Mouse (Mus musculus) c-Kit-positive CD71-positive TER-119-positive erythroid progenitor cells, embryonic 14.5 days (primary cell): Measurements from ENCODE around the gene Hnrnpab.
"Not testable (repeated sequence)": the region's sequence is repeated elsewhere in the genome, so short reads cannot be mapped to it uniquely, and the experiment has no call there.

Experiments
- DNase-seq: peaks from one replicate; pipeline ENCODE4 v3.0.0-alpha.2; 2013; ENCODE audit warnings: low spot score

Gene Hnrnpab

DNA sequence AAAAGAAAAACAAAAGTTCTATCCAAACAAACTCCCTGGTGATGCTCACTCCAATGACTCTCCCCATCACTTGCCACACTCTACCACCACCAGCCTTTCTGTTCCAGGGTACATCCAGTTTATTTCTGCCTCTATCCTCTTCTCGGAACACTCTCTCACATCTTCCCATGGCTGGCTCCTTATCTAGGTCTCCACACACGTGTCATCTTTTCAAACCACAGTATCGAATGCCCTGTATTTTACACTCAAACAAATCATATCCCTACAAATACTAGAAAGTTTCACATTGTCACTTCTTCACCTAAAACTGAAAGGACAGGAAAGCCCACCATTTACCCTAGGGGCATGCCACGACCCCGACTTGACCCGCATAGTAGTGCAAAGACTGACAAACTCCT is 28.5 kb upstream of the Hnrnpab start:
- no peak for DNase-seq

DNA sequence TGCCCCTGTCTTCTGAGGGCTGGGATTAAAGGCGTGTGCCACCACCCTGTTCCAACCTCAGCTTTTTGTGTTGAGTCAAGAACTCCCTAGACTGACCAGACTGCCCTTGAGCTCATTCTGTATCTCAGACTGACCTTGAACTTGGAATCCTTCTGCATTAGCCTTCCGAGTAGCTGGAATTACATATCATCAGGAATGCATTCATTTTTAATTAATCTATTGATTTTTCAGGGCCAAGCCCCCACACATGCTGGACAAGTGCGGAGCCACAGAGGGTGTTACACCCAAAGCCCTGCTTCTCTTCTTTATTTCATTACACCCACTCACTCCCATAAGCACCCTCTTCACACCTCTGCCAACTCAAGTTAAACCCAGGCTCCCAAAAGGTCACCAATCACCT is 27.1 kb upstream of the Hnrnpab start:
- DNase-seq, result no peak

DNA sequence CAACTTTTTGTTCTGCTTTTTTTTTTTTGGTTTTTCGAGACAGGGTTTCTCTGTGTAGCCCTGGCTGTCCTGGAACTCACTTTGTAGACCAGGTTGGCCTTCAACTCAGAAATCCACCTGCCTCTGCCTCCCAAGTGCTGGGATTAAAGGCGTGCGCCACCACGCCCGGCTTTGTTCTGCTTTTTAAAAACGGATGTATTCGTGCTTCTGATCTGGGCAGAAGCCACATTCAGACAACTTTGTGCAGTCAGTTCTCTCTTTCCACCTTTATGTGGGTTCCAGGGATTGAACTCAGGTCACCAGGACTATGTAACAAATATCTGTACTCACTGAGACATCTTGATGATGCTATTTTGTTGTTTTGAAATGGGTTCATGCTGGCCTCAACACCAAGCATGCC is 26.6 kb upstream of the Hnrnpab start:
- not testable (repeated sequence) for DNase-seq

DNA sequence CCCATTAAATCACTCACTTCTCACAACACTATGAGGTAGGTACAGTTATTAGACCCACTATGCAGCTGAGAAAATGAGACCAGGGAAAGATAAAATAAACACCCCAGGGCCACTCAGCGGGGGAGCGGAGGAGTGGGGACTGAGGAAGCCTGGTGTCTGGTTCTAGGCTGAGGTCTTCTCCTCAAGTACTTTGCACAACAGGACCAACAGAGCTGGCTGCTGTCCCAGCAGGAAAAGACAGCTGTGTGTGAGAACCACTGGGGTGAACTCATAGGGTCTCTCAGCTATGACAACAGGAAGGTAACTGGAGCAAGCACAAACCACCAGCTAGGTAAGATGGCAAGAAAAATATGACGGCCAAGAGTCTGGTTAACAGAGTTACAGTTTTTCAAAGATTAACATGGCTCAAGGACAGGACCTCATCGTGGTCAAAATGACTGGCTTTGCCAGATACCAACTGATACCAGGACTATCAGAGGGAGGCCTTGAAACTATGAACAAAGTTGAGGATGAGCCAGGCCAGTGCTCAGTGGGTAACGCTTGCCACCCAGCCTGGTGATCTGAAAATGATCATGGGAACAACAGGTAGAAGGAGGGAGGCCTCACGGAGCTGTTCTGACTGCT is 25.6 kb upstream of the Hnrnpab start:
- DNase-seq, result no peak

DNA sequence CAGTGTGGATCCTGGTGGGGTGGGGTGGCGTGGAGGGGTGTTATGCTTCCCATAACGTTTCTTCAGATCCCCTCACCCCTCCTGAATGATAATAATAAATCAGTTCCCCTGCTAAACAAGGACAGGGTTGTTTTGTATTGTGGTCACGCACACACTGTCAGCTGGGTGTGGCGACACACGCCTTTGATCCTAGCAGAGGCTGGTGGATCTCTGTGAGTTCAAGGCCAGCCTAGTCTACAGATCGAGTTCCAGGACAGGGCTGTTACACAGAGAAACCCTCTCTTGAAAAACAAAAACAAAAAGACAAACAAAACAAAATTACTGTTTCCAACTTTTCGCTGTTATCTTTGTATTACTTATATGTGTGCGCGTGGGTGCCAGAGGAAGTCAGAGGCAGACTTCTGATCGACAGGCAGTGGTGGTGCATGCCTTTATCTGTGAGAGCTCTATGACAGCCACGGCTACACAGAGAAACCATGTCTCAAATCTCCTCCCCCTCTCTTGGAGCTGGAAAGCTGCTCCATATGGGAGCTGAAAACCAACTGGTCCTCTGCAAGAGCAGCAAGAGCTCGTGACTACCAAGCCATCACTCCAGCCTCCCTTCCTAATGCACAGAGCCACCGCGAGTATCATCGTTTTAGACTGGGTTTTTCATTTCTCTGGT is 23.1 kb upstream of the Hnrnpab start:
- DNase-seq, result no peak

DNA sequence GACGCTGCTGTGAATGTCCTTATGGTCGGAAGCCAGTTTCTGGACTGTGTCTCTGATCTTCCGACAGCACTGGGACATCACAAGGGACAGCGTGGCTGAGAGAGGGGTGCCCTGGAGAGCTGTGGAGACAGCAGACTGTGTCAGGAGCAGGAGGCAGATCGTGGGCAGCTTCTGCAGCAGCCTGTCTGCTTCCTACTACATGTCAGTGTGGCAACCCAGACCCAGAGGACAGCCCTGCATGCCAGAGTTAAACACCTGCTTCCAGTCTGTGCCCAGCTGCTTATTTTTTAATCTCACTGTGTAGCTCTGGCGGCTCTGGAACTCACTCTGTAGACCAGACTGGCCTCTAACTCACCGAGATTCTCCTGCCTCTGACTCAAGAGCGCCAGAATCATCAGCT is 21.3 kb upstream of the Hnrnpab start:
- no peak for DNase-seq

DNA sequence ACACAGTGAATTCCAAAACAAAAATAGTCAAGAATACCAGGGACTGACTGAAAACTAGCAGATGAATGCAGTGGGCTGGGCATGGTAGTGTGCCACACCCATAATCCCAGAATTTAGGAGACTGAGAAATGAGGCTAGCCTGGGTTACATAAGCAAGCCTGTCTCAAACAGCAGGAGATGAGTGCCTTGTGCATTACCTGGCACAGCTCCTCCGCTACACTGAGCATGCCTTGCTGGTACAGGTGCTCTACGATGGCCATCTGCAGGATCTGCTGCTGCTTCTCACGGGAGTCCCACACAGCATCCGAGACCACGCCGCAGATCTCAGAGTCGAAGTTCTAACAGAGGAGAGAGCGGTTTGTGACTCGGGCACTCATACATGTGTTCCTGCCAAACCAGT is 20.8 kb upstream of the Hnrnpab start:
- no peak for DNase-seq

DNA sequence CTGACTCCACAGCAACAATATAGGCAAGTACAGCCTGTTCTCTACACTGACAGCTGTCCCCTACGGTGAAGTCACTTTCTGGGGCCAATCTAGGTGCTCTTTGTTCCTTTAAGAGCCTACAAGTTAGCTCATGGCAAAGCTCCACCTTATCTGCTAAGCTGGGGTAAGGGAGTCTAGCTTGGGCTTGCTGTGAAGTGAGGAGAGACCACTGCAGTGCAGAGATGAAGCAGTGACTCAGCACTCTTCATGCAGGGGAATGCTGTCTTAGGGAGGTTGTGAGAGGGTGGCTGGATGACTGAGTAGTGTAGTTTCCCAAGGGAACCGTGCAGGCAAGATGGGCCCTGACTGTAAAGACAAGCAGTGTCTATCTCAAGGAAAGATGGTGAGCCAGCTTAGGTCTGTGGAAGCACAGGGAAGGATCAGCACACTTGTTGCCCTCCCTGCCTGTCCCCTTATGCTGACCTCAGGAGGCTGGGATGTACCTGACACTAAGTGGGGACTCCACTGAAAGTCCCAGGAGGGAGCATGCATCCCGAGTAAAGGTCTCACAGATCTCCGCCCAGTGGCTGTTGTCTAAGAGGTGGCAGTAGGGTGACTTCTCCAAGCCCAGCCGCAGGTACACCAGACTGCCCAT is 18.7 kb upstream of the Hnrnpab start:
- no peak for DNase-seq

DNA sequence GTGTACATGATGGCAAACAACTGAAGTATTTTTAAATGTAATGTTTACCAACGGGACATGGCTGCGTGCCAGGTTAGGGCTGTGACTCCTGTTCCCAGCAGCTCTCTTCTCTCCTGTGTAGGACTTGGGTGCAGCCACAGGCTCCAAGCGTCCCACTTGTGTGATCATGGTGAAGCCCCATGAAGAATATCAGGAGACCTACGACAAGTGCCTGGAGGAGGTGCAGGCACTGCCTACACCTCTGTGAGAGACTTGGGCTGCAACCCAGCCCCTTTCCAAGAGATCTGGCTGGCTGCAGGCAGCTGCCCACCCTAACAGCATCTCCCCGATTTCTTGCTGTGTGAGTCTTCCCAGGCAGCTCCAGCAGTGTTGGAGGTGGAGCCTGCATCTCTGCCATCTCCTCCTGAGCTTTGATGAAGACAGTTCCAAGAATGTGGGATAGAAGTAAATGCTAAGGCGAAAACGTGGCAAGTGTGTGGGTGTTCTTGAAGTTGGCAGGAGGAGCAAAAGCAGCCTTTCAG is 16.4 kb upstream of the Hnrnpab start:
- no peak for DNase-seq

DNA sequence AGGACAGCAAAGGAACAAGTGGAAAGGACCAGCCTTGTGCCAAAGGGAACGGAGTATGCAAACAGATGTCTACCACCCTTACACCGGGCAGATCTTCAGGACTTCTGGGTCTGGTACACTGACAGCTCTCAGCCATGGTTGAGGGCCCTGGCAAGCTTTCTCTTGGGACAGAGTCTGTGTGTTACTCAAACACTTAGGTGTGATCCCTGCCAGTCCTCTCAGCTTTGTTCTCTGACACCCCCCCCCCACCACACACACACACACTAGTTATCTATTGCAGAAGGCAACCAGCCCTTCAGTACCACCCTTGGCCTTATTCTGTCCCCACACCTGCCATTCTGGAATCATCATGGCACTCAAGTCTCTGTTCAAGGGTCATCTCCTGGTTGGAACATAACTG is 15.1 kb upstream of the Hnrnpab start:
- no peak for DNase-seq

DNA sequence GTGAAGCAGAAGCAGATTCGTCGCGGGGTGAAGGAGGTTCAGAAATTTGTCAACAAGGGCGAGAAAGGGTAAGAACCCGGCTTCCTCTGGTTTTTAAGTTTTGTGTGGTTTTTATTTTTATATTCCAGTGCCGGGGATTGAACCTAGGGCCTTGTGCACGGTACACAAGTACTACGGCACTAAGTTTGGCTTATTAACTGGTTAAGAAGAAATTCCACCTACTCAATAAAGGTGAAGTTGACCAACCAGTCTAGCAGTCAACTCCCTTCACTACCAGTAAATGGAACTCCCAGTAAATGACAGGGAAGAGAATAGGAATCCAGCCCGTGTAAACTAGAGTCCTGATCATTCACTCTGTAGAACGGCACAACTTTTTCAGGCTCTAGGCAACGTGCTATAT is 13.4 kb upstream of the Hnrnpab start:
- DNase-seq, result no peak

DNA sequence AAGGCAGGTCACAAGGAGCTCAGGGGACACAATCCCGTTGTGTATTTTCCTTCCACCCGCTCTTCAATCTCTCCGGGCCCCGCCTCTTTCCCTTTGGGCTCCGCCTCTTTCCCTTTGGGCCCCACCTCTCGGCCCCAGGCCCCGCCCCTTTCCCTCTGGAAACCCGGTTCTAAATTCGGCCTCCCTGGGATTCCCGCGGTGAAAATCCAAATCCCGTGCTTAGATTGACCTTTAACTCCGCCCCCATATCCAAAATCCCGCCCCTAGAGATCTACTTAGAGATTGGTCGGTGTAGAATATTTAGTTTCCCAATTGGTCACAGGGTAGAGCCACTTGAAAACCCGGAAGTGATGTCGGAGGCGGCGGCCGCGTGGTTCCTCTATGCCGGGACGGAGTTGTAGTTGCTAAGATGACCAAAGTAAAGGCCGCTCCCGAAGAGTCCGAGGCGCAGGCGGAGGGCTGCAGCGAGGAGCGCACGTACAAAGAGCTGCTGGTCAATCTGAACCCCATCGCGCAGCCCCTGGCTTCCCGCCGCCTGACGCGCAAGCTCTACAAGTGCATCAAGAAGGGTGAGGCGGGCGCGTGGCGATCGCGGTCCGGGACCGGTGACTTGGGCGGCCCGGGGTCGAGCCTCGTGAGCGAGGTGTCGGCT is 12.9 kb upstream of the Hnrnpab start, which contains the start of gene Nhp2:
TSS of gene Nhp2 (plus strand) at position 327 of the 652 bp plus-strand sequence.
- peak; percentile 95 for DNase-seq

DNA sequence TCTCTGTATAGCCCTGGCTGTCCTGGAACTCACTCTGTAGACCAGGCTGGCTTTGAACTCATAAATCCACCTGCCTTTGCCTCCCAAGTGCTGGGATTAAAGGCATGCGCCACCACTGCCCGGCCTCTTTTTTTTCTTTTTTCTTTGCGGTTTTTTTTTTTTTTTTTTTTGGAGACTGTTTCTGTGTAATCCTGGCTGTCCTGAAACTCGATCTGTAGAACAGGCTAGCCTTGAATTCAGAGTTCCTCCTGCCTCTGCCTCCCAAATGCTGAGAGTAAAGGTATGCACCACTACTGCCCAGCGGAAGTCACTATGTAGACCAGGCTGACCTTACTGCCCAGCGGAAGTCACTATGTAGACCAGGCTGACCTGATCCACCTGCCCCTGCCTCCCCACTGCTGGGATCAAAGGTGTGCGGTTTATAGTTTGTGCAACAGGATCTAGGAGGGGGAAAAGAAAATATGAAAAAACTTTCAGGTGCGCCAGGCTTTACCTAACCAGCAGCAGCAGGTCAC is 12.3 kb upstream of the Hnrnpab start:
- no peak for DNase-seq

DNA sequence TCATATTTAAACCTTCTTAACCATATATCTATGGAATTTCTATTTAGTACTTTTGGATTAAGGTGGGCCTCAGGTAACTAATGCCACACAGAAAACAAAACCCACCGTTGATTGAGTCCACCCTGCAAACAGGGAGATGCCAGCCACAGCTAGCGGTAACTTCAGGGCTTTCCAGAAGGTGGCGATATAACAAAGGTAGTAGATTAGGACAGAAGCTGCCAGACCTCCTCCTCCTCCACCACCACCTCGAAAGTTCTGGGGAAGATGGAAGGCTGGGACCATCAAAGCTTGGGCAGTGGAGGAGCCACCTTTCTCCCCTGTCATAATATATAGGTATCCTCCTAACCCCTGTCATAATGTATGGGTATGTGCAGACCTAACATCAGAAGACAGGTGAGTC is 11.0 kb upstream of the Hnrnpab start:
- peak; percentile 71 for DNase-seq

DNA sequence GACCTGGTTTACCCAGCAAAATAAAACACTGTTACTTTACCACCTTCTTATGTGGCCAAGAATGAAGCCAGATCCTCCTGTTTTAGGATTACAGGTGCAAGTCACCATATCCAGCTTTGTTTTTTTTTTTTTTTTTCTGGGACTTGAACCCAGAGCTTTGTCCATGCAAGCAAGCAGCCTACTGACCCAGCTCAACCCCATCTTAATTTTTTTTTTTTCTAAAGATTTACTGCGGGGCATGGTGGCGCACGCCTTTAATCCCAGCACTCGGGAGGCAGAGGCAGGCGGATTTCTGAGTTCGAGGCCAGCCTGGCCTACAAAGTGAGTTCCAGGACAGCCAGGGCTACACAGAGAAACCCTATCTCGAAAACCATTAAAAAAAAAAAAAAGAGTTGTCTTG is 9.5 kb upstream of the Hnrnpab start:
- not testable (repeated sequence) for DNase-seq

DNA sequence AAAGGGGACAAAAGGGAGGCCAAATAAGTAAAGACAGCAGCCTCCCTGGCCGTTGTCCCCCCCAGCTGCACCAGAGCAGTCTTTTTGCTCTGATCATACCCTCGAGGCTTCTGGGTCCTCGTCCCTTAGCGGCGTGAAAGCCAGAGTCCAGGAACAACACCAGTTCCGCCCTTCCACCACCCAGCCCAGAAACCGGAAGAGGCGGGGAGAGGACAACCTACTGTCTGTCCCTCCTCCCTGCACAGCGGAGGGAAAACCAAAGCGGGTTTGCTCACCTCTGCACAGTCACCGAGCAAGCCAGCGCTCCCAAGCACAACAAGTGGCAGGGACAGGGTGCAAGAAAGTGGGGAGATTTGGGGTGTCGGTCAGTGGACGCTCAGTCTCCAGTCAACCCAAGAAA is 9.0 kb upstream of the Hnrnpab start:
- peak; percentile 82 for DNase-seq

DNA sequence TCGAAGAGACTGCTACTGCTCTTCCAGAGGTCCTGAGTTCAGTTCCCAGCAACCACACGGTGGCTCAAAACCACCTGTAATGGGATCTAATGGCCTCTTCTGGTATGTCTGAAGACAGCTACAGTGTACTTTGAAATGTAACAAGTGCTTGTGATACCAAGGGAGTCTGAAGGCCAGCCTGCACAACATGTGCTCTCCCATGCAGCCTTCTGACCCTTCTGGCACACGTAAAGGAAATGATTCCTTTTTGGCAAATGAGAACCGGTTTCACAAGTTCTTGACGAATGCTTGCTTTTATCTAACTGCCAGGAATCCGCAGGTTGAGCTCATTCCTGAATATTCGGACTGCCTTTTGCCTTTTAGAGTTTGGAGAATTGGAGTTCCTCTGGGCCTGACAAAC is 8.5 kb upstream of the Hnrnpab start:
- DNase-seq, result no peak

DNA sequence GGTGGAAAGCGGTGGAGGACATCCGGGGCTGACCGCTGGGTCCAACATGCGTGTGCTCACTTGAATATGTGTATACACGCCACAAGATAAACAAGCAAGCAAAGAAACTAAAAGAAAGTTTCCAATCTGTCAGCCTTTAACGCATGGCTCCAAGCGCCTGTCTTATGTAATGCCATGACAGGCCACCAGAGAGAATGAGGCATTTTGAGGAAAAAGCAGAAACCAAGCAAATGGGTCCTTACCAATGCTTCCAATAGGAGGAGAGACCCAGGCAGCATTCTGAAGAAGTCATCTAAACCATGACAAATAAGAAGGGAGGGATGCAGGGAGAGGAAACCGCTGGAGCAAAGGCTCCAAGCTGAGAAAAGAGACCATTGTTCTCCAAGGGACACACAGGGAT is 7.6 kb upstream of the Hnrnpab start:
- no peak for DNase-seq

DNA sequence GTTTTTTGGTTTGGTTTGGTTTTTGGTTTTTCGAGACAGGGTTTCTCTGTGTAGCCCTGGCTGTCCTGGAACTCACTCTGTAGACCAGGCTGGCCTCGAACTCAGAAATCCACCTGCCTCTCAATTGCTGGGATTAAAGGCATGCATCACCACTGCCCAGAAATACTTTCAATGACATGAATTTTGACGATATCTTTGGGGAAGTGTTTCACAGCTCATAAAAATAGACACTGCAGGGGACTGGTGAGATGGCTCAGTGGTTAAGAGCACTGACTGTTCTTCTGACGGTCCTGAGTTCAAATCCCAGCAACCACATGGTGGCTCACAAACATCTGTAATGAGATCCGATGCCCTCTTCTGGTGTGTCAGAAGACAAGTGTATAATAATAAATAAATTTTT is 3.3 kb upstream of the Hnrnpab start:
- DNase-seq, result not testable (repeated sequence)

DNA sequence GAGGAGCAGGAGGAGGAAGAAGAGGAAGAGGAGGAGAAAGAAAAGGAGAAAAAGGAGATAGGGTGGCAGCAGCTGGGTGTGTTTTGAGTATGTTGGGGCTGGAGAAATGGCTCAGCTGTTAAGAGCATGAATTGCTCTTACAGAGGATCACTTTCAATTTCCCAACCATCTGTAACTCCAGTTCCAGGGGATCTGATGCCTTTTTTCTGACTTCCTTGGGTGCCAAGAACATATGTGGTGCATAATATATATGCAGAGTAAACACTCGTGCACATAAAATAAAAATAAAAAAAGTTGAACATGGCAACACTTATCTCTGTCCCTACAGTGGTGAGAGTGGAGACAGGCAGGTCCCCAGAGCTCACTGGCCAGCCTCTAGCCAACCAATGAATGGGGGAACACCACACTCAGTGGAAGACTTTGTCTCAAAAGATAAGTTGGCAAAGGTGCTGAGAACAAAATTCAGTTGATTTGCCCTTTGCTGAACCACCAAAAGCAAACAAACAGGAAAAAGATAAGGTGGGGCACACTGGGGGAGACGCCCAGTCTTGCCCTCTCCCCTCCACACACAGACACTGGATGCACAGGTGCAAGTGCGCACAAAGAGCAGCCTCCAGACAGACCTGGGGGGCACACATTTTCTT is 2.7 kb upstream of the Hnrnpab start:
- no peak for DNase-seq

DNA sequence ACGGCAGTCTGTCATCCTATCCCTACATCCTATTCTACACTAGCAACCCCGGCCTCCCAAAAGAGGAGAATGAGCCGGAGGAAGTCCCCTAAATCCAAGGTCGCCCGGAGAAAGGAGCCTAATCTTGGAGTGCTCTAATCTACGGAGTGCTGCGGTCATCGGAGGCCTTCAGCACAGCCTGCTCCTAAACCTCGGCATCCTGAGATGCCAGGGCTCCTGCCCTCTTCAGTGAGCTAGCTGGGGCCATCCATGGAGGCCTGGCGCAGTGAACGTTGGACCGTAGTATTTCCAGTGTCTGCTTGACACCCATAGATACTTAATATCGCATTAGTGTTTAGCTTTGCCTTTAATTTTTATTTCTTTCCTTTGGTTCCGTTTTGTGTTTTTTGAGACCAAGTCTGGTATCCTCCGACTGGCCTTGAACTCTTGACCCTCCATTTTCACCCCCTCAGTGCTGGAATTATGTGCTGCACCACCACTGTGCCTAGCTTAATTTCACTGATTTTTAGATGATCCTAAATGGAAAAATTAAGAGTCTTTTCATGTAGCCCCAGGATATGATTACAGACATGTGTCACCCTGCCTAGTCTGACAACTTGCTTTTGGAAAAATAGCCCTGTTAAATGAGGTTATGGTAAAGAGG is 570 bp upstream of the Hnrnpab start:
- peak; percentile 65 for DNase-seq
